Mouse (Mus musculus) A20 (cell line): ENCODE measurements around the gene Zfp36l1.

Source experiments
- DNase-seq: peaks from one replicate; pipeline ENCODE4 v3.0.0-alpha.2; 2011; ENCODE audit warnings: low read depth, low spot score

Gene Zfp36l1

DNA sequence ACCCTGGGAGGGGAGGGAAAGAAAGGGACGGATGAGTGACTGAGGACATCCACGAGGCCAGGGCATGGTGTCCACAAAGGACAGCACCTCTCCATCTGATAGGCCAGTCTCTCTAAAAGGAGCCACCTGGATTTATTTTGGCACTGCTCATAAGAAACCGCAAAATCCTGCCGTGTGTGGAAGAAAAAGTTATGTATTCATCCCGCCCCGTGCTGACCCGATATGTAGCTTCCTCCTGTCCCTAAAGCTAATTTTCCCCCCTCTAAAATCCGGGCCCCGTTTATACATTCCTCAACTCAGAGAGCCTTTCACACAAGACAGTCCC, 2.3 kb downstream of the Zfp36l1 start:
- no peak for DNase-seq

DNA sequence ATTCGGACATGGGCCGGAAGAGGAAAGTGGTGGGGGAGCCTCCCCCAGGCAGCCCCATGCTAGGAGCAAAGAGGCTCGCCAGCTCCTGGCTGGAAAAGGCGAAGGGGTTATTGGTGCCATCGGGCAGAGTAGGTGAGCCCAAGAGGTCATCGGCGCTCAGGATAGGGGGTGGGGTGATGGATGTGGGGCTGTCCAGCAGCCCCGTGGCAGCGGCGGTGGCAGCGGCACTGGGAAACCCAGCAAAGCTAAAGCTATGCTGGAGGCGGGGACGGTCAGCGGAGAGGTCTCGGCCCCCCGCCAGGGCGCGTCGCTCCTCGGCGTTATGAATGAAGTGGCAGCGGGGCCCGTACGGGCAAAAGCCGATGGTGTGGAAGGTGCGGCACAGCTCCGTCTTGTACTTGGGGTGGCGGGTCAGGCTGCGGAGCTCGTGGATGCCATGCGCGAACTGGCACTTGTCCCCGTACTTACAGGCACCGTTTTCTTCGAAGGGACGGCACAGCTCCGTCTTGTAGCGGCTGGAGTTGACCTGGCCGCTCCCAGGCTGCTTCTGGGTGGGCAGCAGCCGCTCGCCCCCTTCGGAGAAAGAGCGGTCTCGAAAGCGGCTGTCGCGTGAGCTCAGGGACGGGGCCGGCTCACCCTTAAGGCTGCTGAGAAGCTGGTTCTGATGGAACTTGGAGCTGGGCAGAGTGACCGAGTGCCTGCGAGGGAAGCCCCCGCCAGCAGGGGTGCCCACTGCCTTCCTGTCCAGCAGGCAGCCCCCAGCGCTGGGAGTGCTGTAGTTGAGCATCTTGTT, 2.9 kb downstream of the Zfp36l1 start:
- no peak for DNase-seq

DNA sequence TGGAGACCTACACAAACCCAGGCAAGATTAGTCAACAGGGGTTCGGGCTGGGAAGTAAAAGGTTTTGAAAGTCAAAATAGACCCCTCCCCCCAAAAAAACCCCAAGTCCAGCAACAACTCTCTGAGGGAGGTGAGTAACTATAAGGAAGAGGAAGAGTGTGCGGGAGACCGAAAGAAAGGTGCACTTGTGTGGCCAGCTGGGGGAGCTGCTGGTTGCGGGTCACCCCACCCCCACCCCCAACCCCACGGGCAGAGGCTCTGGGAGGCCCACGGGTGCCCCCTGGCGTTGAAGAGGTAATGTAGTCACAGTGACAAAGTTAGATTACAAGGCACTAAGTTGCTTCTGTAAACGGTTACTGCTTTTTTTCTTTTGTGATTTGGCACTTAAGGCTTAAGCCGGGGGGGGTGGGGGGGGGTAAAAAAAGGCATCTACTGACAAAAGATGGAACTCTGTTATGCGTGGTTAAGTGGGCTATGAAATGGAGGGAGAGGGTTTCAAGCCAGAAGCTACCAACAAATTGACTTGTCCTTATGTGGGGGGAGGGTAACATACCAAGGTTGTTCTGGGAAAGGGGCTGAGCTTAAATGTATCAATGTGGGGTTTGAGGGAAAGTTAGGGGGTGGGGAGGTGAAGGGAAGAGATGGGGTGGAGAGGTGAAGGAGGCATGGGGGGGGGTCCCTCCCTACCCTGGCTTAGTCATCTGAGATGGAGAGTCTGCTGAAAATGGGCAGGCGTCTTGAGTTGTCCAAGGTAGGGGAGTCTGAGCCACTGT, 3.7 kb downstream of the Zfp36l1 start:
- DNase-seq: peak; percentile 90

DNA sequence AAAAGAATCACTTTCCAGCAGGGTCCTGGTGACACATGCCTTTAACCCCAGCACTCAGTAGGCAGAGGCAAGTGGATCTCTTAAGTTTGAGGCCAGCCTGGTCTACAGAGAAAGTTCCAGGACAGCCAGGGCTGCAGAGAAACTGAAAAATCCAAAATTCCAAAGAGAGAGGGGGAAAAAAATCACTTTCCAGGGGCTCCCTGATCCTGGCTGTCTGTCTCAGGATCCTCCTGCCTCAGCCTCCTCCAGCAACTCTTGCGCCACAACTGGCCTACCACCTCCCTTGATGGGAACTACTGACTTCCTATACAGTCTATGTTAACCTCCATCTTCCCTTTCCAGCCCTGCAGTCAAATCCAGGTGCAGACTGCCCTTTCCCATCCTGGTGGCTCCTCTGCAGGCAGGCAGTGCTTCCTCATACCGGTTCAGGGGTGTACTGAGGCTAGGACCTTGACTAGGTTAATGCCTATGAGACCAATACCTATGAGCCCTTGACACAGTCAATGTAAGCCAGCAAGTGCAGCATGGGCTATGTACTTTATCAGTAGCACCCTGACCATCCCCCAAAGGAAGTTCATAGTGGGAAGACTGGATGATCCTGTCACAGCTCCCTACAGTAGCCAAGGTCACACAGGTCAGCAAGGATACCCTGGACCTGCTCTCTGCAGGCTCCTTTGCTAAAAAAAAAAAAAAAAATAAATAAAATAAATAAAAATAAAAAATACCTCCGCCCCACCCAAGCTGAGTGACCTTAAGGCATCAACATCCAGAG, 5.7 kb downstream of the Zfp36l1 start:
- peak; percentile 25 for DNase-seq

DNA sequence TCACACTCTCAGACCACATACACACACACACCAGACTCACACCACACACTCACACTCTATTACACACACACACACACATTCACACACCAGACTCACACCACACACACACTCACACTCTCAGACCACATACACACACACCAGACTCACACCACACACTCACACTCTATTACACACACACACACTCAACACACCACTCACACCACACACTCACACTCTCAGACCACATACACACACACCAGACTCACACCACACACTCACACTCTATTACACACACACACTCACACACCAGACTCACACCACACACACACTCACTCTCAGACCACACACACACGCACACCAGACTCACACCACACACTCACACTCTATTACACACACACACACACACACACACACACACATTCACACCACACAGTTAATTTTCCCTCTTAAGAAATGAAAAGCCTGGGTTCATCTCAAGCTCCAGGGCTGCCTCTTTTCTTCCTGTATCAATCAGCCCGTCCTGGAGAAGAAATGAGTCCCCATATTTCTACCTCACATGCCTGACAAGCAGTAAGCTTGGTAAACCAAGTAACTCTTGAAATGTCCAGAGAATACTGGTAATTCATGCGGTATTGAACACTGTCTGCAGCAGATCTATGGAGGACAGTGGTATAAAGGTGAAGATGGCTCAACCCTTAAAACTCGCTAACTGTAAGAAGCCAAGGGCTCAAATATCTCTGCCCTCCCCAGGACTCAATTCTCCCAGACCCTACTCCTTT, 6.5 kb downstream of the Zfp36l1 start:
- DNase-seq: no peak

DNA sequence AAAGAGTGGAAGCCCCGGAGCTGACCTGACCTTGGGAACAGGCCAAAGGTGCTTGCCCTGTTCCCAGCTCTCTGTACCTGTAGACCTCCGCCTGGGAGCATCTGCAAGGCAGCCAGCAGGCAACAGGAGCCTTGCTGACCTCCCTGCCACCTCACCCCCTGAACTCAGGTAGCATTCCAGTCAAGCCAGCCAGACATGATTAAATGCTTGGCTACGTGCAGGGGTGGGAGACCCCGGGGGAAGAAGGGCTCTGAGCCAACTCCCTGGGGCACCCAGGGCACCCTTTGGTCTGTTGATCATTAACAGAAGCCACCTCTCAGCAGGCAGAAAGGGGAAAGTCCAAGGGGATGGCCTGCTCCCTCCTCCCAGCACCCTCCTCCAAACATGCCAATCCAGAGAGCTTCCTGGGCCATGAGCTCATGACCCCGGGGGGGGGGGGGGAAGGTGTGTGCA, 9.3 kb downstream of the Zfp36l1 start:
- DNase-seq: no peak

DNA sequence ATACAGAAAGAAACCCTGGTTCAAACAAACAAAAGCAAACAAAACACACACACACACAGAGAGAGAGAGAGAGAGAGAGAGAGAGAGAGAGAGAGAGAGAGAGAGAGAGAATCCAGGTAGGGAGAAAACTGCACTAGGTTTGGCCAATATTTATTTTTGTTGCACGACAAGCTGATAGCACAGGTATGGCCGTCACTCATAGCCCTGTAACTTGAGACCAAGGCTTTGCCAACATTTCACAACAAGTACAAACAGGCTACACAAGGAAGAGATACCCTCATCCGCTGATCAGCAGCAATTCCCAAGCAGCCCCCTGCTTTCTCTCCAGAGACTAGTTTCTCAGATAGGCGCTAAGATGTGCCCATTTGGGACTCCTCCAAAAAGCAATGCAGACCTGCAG, 9.7 kb downstream of the Zfp36l1 start:
- no peak for DNase-seq

DNA sequence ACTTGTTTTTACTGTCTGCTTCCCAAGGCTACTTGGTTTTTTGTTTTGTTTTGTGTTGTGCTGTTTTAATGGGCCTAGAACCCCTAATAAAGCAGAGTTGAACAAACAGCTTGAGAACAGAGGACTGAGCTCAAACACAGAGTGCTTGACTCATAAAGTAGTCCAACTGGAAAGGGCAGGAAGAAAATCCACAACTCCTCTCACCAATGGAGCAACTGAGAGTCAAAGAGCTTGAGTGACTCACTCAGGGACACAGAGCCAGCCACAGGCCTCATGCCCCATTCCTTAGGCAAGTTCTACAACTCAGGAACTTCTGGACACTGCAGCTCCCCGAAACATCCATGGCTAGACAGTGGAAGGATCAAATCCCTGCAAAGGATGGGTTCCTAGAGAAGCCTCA, 14.0 kb downstream of the Zfp36l1 start:
- DNase-seq: no peak

DNA sequence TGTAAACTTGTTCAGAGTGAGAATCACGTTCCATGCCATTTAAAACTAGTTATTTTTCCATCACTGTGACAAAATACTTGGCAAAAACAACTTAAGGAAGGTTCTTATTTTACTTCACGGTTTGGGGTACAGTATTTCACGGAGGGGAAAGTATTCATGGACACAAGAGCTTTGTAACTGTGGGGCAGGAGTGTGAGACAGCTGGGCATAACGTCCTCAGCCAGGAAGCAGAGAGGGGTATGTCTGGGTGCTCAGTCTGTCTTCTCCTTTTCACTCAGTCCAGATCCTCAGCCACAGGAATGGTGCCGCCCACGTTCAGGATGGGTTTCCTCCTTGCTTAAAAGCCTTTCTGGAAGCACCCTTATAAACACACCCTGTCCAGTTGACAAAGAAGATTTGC, 16.1 kb downstream of the Zfp36l1 start:
- no peak for DNase-seq

DNA sequence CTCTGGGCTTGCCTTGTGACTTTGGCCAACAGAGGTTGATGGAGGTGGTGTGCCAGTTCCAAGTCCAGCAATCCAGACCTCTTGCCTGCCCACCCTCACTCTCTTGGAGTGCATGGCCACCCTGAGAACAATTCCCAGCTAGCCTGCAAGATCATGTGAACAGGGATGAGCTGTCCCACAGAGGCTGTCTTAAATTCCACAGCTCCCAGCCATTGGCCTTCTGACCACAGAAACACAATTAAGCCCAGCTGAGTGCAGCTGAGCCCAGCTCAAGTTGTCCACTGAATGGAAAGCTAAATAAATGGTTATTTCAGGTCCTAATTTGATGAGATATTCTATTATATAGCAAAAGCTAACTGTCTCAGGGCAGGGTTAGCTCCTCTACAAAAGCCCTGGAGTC, 20.0 kb downstream of the Zfp36l1 start:
- no peak for DNase-seq

DNA sequence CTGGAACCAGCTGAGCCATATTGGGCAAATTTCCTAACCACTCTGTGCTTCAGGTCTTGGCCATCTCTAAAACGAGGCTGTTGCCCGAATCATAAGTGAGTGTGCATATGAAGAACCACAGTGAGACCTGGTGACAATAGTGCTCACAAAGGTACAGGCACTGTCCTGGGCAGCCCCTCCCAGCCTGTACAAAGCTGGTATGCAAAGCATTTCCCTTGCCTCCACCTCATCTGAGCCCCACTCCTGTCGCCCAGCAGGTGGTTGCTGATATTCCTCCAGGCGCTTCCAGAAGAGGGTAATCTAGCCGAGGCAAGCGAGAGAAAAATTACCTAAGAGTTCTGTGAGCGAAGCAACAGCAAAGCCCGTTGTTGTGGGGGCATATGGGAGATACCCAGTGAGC, 21.7 kb downstream of the Zfp36l1 start:
- peak; percentile 31 for DNase-seq

DNA sequence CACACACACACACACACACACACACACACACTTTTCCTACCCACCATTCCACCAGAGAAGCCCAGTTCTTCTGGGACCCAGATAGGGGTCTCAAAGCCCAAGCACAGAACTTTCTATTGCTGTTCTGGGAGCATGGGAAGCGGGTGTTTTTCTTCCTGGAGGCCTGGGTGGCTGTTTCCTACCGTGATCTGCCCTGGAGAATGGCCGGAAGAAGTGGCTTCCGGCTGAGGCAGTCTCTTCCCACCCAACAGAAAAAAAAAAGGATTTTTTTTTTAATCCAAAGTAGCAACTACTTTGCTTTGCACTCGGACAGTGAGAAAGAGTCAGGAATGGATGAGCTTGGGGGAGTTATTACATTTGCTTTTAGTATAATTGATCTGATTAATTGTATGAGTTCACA, 22.3 kb downstream of the Zfp36l1 start:
- no peak for DNase-seq

DNA sequence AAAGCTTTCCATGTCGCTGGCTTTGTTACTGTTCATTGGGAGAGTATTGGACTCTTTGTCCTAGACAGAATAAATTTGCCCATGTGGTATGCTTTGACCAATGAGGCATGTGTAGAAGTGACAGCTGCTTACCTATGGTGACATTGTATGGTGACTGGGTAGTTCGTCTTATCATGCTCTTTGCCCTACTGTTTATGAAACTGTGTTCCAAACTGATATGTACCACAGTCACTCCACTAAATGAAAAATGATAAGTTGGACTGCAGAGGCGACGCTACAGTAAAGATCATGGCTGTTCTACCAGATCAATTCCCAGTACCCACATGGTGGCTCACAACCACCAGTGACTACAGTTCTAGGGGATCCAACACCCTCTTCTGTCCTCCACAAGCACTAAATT, 24.7 kb downstream of the Zfp36l1 start:
- no peak for DNase-seq

DNA sequence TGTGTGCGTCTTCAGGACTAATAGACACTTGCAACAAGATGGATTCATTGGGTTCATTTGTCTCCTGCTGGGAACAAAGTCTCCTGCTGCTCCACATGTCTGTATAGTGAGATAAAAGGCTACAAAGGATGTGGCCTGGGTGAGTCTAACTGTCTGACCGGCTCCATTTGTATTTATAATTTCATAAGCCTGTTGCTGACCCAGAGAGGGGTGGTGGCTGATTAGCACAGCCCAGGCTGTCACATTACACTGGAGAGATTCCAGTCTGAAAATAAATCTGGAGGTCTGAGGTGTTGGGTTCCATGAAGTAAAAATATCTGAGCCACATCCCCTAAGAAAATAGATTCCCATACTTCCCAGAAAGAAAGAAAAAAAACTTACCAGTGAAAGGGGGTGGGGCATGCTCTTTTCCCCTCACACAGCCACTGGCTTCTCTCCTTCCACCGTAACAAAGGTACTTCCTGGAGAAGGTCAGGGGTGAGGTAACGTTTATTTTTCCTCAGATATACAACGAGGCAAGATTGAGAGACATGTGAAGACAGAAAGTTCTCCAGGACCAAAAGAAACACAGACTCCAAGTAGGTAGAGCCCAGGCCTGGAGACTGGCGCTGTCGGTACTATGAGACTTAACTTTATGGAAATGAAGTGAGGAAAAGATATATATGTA, 28.2 kb downstream of the Zfp36l1 start:
- DNase-seq: no peak

DNA sequence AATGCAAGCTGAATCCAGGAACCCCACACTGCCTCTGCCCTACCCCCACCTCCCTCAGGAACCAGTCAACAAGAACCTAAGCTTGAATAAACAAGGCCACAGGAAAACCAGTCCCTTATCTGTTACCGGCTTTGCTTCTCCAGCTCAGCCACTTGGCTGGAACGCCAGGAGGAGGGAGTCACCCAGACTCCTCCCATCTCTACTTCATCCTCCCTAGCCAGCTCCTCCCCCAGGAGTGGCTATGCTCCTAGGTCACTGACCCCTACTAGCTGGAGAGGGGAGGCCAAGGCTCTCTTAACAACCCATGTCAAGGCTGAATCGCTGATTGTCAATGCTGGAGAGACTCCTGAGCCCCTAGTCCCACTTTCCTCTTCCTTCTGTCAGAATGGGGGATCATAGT, 28.9 kb downstream of the Zfp36l1 start:
- DNase-seq: no peak

DNA sequence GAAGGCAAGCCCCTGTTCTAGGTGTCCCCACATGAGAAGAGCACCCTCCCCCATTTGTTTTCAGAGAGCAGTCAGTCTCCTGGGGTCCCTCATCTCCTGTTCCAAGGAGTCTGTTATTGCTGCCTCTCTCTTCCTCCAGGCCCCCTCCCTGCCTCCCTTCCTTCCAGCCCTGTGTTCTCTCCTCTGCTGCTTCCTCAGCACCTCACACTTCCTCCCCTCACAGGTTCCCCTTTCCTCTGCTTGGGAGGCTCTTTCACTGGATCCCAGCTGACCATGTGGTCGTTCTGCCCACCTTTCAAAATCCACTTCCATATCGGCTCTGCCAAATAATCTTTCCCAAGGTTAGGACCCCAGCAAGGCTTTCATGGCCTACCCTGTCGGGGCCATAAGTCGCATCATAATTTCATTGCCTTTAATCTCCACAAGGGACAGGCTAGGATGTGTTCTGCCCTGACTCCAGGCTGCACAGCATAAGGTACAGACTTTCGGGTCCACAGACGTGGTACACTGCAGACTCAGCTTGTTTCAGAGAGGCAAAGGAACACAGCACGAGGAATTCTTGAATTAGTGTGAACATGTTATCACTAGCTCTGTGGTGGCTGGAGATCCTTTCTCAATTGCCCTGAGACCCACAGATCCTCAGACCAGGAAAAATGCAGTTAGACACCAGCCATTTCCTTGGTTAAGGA, 29.5 kb downstream of the Zfp36l1 start:
- no peak for DNase-seq

DNA sequence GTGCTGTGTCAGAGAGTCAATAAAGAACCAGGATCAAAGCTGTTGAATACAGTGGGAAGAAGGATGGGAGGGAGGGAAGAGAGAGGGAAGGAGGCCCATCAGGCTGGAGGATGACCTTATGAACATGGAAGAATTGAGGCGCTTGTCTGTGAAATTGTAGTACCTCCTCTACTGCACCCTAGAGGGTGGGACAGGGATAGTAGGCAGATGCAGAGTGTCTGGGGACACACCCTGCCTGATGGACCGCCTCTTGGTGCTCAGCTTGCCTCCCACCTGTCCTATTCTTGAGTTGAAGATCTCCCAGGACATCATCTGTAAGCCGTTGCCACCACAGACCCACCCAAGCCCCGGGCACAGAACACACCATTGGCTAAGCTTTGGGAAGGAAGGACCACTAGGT, 30.1 kb downstream of the Zfp36l1 start:
- peak; percentile 45 for DNase-seq

DNA sequence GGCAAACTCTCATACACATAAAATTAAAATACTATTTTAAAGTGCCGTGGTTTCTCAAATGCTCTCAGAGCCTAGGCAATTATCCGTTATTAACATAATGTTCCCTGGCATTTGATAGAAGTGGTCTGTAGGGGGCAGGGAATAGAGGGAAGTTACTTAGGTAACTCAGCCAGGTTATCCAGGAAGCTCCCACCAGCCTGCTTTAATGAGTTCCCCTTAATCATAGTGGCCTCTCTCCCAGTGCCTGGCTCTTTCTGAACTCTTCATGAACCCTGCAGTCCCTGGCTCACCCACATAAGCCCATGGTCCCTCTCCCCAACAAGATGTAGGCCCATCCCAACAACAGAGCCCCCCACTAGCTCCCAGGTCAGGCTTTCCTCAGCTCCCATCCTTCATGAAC, 31.4 kb downstream of the Zfp36l1 start:
- DNase-seq: no peak

DNA sequence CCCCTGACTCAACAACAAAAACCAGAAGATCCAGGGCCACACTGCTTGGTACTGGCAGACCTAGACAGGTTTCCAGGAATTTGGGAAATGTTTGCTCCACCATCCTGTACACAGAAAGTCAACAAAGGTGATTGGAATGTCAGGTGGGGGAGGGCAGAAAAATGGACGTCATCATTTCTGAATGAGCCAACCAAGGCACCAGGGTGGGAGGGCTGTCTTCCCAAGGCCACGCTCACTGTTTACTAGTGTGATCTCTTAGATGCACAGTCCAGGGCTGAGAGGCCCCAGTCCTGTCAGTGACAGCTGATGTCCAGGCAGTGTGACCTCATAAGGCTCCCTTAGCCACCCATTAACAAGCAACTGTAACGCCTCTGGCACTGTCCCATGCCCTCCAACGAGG, 32.9 kb downstream of the Zfp36l1 start:
- DNase-seq: no peak

DNA sequence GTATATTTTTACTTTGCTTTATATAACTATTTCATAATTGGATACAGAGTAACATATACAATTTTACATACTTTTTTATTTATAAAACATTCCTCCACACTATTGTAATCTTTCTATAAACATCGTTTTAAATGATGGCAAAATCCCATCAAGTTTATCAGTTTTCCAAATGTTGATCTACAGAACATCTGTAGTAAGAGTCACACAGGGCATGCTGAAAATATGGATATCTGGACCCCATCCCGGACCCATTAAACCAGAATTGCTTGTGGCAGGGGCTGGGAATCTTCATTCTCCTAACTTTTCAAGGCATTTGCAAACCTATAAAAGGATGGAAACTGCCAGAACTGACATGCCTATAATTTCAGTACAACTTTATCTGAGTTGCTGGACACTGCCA, 38.5 kb downstream of the Zfp36l1 start:
- DNase-seq: no peak
